Mouse (Mus musculus): ENCODE measurements around the gene Vps45.

GRCm38 (mm10) chr3:95992990-95993603 is 65.2 kb downstream of the Vps45 start:
- no peak for TF ChIP-seq CTCF (IDR thresholded peaks at IDR 0.05; ENCODE audit: low read depth, low read length)
- no peak for TF ChIP-seq POLR2A (IDR thresholded peaks at IDR 0.05; ENCODE audit: extremely low read depth, insufficient read depth, low read length)
